Mouse (Mus musculus): ENCODE measurements around the gene Vdac2.

Gene Vdac2

GRCm38 (mm10) chr14:21816255-21816654 lies 8.8 kb upstream of the Vdac2 start:
- DNase-seq (ENCODE audit: extremely low read depth, low read depth), result no peak

GRCm38 (mm10) chr14:21817453-21817852 lies 7.6 kb upstream of the Vdac2 start:
- DNase-seq (ENCODE audit: extremely low read depth, low read depth), result no peak

GRCm38 (mm10) chr14:21820880-21821505 lies 4.0 kb upstream of the Vdac2 start:
- DNase-seq (ENCODE audit: extremely low read depth, low read depth), result no peak

GRCm38 (mm10) chr14:21822307-21822706 lies 2.7 kb upstream of the Vdac2 start:
- DNase-seq (ENCODE audit: extremely low read depth, low read depth), result no peak

- peak; percentile 81 for DNase-seq (ENCODE audit: extremely low read depth, low read depth)
Observed at GRCm38 (mm10) chr14:21822795-21823374, 2.2 kb upstream of the Vdac2 start.

- DNase-seq (ENCODE audit: extremely low read depth, low read depth), result no peak
Observed at GRCm38 (mm10) chr14:21823897-21824296, 1.1 kb upstream of the Vdac2 start.

GRCm38 (mm10) chr14:21825786-21826491 lies 901 bp downstream of the Vdac2 start:
- DNase-seq (ENCODE audit: extremely low read depth, low read depth), result no peak

GRCm38 (mm10) chr14:21830876-21831767 lies 6.1 kb downstream of the Vdac2 start:
- peak; percentile 77 for DNase-seq (ENCODE audit: extremely low read depth, low read depth)

- DNase-seq (ENCODE audit: extremely low read depth, low read depth), result peak; percentile 56
Observed at GRCm38 (mm10) chr14:21831830-21832403, 6.9 kb downstream of the Vdac2 start.

GRCm38 (mm10) chr14:21838336-21839017 lies 13.4 kb downstream of the Vdac2 start:
- no peak for DNase-seq (ENCODE audit: extremely low read depth, low read depth)

- no peak for DNase-seq (ENCODE audit: extremely low read depth, low read depth)
Observed at GRCm38 (mm10) chr14:21841819-21842592, 17.0 kb downstream of the Vdac2 start.

- no peak for DNase-seq (ENCODE audit: extremely low read depth, low read depth)
Observed at GRCm38 (mm10) chr14:21843263-21843662, 18.2 kb downstream of the Vdac2 start.

- DNase-seq (ENCODE audit: extremely low read depth, low read depth), result no peak
Observed at GRCm38 (mm10) chr14:21846827-21847380, 21.9 kb downstream of the Vdac2 start.

GRCm38 (mm10) chr14:21847381-21848165 lies 22.5 kb downstream of the Vdac2 start:
- no peak for DNase-seq (ENCODE audit: extremely low read depth, low read depth)

GRCm38 (mm10) chr14:21848166-21849154 lies 23.4 kb downstream of the Vdac2 start, which contains the start of gene Comtd1:
Comtd1 (minus strand) TSS chr14:21848977.
- DNase-seq (ENCODE audit: extremely low read depth, low read depth), result peak; percentile 66

- peak; percentile 44 for DNase-seq (ENCODE audit: extremely low read depth, low read depth)
Observed at GRCm38 (mm10) chr14:21849524-21850418, 24.7 kb downstream of the Vdac2 start.

Data from MEL-GATA-1-ER (cell line).